Mouse (Mus musculus) heart, adult 2 months (tissue): ENCODE measurements around the gene Dmac2.

Source experiments
- CTCF ChIP-seq: fragments of 200-600 bp; IDR thresholded peaks from 2 replicates; pipeline ENCODE4 v1.8.1; 2022; ENCODE audit warnings: antibody characterized with exemption, mild to moderate bottlenecking, moderate library complexity
- EP300 ChIP-seq: fragments of 200-500 bp; IDR thresholded peaks from 2 replicates; pipeline ENCODE4 v1.6.1; 2011; ENCODE audit warnings: low read depth, low read length, control low read depth; ENCODE audit not compliant: insufficient read depth
- POLR2A ChIP-seq: fragments of 200-500 bp; IDR thresholded peaks from 2 replicates; pipeline ENCODE4 v1.6.1; 2011; ENCODE audit warnings: mild to moderate bottlenecking, low read depth, low read length, control low read depth; ENCODE audit not compliant: insufficient read depth

- TF ChIP-seq CTCF (no peak), POLR2A (no peak), EP300 (no peak)
Observed at GRCm38 (mm10) chr7:25628323-25628620, 9.1 kb downstream of the Dmac2 start.
